Mouse (Mus musculus) heart, postnatal 4 days (tissue): Measurements from ENCODE around the gene Cish. TPM values are rescaled to one million over a fixed set of nuclear protein-coding genes. Genes with fewer than 3 reads are reported as not detected.

ENCODE experiments used
- total RNA-seq, 2 experiments: library from RNA; stranded (reverse); gene quantifications; 2 replicates each; pipeline ENCODE4 v1.2.3; 2021

The Cish gene
- total RNA-seq, 2 experiments from 2014 or later, result 146 to 176 TPM

Other genes starting within 250 kb of the Cish start
- gene Dock3, start 64.1 kb upstream of the Cish start, total RNA-seq, result 1 to 10 TPM; 1.3 to 1.5 TPM
- 10 to 100 TPM; 18.3 to 18.9 TPM for gene Mapkapk3, start 6.1 kb upstream of the Cish start, total RNA-seq
- 10 to 100 TPM; 13.0 to 15.0 TPM for gene Hemk1, start 42.3 kb downstream of the Cish start, total RNA-seq
- gene 6430571L13Rik, start 44.6 kb downstream of the Cish start, total RNA-seq, result 1 to 10 TPM; 4.6 to 5.8 TPM
- gene Cacna2d2, start 103.6 kb downstream of the Cish start, total RNA-seq, result 10 to 100 TPM; 21.2 to 23.1 TPM
- gene Tmem115, start 237.9 kb downstream of the Cish start, total RNA-seq, result 10 to 100 TPM; 22.1 to 22.8 TPM
- 1 to 10 TPM; 6.6 to 7.2 TPM for gene Cyb561d2, start 246.2 kb downstream of the Cish start, total RNA-seq
- 10 to 100 TPM; 12.0 TPM for gene Nprl2, start 246.2 kb downstream of the Cish start, total RNA-seq